Mouse (Mus musculus) thymus, postnatal 10 days (tissue): Measurements from ENCODE around the gene Lgr4.

Experiments
- DNase-seq, 2 experiments: peaks; one replicate each; pipeline ENCODE4 v3.0.0; 2021; ENCODE audit warnings: low spot score in 2 of 2

The Lgr4 gene

DNA sequence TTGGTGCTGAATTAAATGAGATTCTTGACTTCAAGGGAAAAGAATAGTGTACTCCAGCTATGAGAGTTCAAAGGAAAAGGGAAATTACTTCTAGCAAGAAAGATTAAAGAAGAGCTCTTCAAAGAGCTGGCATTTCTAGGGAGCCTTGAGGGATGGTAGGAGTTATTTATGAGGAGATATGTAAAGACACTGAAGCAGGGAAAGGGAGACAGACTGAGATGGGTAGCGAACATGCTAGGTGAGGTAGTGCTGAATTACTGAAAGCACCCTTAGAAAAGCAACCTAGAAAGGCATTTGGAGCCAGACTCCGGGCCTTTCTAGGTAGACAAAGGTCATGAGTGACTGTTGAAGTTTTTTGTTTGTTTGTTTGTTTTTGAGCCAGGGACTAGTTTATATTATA is 58.7 kb downstream of the Lgr4 start:
- DNase-seq, result no peak

DNA sequence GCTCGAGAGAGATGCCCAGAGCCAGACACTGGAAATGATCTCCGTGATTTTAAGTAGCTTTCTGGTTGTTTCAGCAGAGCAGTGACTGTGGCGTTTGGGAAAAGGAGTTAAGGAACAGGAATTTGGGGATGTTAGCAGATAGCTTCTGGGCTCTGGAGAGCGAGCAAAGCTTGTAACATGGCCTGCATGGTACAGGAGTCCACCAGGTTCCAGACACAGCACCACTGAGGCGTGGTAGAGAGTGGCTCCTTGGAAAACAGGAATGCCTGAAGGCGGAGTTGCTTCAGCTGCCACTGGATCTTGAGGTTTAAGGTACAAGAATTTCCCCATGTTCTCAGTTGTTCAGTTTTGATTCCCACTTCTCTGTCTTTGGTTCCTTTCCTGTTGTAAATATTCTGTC is 59.9 kb downstream of the Lgr4 start:
- no peak for DNase-seq

DNA sequence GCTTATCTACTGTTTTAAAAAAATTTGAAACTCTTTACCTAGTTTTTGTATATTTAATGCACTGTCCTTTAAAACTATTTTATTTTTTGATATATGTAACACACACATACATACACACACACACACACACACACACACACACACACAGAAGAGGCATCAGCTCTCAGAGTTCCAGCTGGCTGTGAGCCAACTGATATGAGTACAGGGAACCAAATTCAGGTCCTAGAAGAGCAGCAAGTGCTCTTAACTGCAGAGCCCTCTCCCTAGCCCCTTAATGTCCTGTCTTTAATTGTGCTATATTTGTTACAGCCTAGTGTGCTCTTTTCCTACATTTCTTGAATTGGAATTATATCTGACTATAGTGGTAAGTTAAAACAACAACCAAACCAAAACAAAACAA is 61.8 kb downstream of the Lgr4 start:
- DNase-seq, result no peak

DNA sequence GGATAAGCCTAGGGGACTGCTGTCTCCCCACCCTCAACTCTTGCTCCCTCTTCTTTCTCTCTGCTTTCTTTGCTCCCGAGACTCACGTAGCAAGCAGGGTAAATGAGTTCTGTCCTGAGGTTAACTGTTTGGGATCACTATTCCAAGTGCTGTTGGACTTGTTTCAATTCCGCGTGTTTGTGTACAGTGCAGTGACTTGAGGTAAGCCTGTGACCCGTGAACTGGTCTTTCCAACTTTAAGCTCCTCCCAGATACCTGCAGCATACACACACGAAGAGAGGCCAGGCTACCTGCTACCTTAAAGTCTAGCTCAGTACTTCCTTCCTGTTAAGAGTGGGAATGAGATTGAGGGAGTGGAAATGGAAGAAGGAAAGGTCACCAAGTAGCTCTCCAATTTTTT is 66.0 kb downstream of the Lgr4 start:
- DNase-seq, result no peak

DNA sequence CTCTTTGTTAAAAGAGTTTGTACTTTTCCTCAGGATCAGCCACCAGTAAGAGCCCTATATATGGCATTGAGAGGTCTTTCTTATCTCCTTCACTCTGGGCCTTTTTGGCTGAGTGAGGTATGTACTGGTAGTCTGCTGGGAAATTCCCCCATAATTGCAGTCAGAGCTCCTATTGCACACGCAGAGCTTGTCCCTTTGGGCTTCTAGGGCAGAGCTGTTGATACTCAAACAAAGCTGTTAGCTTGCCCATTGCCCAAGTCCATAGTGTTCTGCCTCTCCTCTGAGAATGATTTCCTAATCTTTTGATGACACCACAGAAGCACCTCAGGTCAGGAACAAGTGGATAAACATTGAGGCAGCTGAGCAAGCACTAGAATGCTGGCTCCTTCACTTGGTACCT is 67.5 kb downstream of the Lgr4 start:
- no peak for DNase-seq

DNA sequence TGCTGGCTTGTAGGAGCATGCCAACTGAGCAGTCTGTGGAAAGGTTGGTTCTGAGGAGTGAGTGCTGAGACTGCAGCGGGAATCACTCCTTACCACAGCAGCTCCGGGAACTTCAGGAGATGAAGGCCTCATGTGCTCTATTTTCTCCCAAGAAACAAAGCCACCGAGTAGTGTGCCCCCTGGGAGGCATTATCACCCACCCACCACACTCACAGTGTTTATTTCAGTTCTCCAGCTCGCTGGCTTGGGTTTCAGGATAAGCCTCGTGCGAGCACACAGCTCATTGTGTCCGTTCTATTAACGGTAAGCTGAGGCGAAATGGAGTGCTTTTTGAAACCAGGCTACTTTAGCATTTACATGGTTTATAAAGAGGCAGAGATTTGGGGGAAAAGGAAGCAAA is 68.1 kb downstream of the Lgr4 start:
- DNase-seq, result no peak

DNA sequence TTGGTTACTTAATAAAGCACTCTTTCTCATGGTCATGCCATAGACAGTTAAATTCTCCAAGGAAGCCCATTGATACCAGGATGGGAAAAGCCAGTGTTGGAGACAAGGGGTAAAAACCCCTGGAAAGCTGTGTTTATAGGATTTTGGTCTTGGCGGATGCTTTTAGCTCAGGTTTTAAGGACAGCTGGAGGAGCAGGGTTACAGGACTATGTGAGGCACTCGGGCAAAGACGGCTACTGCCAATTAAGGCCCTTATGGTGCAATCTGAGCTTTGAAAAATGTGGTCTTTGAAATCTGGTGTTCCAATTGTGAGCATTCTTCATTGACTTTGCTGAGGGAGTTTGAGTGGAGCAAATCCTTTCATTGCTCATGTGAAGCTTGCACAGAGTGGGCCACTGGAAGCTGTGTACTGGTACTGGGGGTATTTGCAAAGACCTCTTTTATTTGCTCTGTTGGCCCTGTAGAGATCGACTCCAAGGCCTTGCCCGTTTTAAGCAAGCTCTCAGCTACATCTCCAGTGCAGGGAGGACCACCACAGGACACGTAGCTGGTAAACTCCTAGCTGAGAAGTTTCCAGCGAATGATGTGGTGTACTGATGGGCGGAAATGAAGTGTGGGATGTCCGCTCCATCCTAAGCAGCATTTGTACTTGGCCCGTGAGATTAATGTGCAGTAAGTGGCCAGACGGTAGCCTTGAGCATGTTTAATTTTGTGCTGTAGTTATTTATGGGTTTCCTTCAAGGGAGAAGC is 68.8 kb downstream of the Lgr4 start:
- no peak for DNase-seq

DNA sequence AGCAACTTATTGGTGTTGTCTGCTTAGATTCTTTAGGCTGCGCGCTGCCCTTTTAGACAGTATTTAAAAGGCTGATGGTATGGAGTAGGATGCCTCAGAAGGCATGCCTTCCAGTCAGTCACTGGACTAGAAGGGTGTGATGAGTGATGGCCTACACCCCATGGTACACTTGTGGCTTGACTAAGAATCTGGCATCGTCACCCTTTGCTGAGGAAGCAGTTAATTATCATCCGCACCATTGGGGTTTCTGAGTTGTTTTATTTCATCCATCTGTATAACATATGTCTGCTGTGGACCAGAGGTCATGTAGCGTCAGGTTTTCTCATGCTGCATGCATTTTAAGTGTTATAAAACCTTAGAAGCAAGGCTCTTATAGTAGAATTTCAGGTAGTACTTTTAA is 70.5 kb downstream of the Lgr4 start:
- DNase-seq, result no peak

DNA sequence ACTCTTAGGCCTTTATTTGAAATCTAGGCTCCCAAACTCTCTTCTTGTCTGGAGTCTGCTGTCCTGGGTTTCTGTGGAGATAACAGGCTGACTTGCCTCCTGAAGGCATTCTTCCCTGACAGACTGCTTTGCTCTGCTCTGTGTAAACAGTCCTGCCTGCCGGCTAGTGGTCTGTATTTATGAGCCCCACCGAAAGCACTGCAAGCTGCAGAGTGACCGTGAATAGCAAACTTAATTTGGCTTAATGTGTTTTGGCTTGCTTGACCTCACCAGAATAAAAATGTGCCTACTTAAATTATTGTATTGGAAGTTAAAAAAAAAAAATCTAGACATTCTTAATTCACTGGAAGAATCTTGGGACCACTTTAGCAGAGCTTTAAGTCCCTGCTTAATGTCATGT is 71.7 kb downstream of the Lgr4 start:
- DNase-seq, result no peak

DNA sequence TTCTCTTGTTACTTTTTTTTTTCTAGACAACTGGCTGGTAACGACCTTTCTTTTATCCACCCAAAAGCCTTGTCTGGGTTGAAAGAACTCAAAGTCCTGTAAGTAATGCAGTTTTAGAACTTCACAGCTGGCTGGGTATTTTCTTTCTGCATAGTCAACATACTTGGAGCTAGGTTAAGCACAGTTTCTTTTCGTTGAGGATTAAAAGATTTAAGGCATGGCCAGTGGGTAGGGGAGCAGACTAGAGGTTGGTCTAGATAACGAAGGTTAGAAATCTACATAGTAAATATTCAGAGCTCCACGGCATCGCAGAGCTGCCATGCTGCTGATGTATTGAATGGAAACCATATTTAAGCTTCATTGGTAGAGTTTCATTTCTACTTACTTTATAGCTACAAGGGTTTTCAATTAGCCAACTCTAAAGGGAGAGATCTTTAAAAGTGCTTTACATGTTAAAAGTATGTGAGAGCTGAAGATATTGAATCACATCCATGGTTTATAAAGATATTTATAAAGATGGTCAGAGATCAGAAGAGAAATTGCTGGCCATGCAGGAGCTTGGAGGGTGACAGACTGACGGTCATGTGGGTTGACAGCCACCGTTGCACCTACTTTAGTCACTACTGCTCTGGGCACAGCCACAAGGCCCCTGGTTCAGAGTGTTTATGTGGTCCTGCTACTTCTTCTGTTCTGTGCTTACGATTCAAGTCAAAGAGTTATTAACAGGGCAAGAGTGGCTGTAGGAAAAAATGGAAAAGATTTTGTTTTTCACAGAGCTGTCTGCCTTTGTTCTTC is 72.4 kb downstream of the Lgr4 start:
- DNase-seq, result no peak

DNA sequence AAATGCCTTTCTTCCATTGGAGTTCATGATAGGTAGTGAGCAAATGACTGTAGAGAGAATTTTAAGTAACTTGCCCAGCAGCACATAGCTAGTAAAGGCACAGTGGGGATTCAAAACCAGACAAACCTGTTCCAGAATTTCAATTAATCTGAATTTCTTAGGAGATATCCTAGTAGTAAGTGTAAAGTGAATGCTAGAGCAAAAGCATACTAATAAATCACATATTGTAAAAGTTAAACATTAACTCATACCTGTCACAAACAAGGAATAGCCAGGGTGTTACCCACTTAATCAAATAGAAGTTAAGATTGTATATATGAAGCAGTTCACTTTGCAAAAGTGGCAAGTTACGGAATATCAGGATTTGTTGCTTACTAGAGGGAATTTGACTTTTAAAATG is 74.3 kb downstream of the Lgr4 start:
- no peak for DNase-seq

DNA sequence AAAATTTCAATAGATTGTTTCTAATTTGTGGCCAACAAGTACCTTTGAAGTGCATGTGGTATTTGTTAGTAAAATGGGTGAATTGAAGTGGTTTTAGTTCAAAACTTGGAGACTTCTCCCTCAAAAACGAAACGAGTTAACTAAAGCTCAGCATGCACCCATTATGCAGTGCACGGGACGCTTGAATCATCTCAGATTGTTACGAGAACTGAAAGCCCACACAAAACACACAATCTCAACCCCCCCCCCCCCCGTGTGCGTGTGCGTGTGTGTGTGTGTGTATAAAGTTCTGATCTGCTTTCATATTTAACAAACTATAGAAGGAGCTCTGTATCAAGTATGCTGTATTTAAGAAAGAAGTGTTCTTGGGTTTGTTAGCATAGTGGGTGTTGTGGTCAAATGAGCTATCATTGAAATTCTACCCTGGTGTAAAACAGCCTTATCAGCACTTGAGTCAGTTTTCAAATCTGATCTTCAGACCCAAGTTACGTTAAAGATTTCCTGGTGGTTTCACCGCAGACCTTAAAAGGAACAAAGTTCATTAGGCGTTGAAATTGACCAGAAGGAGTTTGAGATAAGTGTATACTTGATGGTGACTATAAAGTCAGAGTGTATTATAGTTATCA is 75.1 kb downstream of the Lgr4 start:
- no peak for DNase-seq

DNA sequence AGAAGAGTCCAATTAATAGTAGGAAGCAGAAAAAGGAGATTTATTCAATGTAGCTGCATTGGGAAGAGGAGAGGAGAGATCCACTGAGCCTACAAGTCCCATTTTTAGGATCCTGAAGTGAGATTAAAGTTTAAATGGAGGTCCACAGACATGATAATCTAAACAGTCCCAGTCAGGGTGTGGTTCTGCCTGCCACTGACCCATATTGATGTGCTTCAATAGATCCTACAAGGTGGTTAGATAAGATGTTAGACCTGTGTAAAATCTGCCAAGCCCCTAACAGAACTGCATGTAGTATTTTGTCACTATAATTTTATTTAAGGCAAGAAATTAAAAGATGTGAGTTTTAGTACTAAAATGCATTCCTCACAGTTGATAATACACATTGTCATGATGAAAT is 76.0 kb downstream of the Lgr4 start:
- DNase-seq, result no peak

DNA sequence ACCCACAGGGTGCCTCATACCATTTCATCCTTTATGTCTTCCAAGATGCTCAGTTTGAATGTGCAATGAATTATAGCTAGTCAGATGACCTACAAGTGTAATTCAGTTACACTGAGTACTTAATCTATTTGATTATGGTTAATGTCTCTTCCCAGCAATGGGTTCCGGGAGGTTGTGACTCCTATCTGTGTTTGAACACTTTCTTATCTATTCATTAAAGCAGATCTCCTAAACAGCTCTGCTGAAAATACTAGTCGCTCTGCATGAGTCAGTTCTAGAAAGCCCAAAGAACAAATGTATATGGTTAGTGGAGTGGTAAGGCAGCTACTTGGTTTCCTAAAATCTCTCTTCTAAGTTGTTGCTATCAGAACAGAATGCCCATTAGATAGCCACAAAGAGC is 77.6 kb downstream of the Lgr4 start:
- no peak for DNase-seq

DNA sequence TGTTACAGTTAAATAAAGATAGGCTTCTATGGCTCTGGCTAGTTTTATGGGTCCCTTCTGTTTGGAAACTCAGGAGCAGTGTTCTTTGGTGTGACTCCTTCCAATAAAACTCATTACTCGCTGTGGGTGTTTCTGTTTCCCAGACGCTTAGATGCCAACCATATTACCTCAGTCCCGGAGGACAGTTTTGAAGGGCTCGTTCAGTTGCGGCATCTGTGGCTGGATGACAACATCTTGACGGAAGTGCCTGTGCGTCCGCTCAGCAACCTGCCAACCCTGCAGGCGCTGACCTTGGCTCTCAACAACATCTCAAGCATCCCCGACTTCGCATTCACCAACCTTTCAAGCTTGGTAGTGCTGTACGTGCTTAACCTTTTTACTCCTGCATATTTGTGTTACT is 79.0 kb downstream of the Lgr4 start:
- no peak for DNase-seq

DNA sequence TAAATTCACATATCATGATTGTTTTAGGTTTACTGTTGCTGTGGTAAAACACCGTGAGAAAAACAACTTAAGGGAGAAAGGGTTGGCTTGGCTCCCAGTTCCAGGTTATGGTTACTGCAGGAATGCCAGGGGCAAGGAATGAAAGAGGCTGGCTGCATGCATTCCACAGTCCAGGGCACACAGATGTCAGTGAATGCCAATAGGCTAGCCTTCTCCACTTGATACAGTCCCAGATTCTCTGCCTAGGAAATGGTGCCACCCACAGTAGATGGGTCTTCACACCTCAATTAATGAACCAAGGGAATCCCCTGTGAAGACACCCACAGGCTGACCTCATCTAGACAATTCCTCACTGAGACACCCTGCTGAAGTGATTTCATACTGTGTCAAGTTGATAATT is 87.2 kb downstream of the Lgr4 start:
- no peak for DNase-seq

DNA sequence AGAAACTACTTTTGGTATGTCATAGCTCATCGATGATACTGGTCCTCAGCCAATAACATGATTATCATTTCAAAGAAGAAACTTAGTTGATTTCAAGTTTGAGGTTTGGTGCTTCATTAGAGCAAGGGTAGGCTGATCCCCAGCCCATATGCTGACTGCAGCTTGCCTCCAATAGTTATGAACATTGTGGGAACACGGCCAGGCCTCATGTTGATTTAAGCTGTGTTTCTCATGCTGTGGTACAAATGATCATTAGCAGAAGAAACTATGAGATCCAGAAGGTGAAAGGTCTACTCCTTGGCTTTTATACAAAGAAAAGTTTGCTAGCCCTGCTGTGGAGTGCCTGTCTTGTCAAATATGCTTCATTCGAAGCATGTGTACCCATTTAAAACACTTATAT is 87.7 kb downstream of the Lgr4 start:
- no peak for DNase-seq

DNA sequence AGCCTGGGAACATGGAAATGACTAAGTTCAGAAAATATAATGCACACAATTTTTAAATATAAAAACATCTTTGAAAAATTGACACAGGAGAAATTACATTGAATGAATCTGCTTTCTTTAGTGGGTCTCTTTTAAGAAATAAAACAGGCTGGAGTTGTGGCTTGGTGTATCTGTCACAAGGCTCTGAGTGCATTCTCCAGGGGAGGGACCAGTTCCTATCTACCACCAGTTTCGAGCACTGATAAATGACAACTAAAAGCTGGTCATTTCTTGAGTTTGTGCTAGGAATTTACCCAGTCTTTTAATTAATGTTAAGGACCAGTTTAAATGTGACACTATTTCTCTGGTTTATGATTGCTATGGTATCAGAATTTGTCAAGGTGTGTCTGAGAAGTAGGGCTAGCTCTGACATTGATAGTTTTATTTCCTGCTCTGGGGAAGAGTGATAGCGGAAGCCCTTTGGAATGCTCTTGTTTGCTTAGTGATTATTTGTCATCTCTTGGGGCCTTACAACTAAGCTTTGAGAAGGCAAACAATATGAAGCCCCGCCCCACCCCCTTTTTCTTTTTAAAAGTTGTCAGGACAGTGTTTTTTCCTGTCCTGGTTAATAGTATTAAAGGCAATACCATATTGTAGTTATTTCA is 88.3 kb downstream of the Lgr4 start:
- DNase-seq, result no peak

DNA sequence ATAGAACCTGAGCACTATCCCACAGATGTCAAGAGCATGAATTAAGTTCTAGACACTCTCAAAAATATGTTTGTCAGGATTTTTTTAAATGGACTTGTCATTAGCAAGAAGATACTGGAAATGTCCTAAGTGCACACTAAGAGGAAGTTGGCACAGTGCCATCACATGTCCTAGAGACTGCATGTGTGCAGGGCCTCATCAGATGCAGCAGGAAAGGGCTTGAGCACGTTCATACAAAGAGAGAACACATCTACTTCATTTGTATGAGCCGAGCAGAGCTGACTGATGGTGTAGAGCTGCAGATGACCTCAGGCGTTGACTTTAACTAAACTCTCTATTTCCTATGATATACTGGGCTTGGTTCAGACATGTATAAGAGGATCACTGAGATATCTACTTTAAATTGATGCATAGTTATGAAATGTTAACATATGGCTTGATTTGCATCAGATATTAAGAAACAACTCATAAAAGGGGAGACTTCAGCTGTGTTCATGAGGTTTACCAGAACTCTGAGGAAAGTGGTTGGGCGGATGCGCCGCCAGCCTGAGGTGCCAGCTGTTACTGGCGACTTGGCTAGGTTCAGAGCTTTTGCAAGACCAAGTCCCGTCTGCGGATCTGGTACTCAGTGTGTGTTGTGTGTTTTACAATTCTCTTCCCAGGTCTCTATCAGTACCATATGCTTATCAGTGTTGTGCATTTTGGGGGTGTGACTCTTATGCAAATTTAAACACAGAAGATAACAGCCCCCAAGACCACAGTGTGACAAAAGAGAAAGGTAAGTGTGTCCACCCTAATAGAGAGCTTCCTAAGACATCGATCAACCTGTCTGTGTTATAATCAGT is 90.2 kb downstream of the Lgr4 start:
- DNase-seq, result no peak

DNA sequence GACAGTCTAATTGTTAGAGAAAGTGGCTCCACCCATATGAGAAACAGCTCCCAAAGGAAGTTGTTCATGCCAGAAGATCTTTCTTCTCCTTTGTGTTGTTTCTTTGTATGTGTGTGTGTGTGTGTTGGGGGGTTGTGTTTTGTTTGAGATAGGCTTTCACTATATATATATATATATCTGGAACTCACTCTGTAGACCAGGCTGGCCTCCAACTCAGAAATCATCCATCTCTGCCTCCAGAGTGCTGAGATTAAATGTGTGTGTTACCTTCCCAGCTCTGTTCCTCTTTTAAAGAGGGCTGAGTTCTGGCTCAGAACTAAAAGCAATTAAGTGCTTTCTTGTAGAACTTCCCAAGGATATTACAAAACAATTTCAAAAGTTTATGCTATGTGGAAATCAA is 92.0 kb downstream of the Lgr4 start:
- no peak for DNase-seq

DNA sequence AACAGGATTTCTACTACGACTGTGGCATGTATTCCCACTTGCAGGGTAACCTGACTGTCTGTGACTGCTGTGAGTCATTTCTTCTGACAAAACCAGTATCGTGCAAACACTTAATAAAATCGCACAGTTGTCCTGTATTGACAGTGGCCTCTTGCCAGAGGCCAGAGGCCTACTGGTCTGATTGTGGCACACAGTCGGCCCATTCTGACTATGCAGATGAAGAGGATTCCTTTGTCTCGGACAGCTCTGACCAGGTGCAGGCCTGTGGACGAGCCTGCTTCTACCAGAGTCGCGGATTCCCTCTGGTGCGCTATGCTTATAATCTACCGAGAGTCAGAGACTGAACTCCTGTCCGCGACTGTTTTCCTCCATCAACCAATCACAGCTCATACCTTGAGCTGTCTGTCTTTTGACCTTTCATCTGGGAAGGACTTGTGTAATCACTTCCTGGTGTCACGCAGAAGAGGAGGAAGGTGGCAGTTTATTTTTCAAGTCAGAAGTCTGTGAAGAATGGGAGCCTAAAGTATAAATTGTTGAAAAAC is 94.8 kb downstream of the Lgr4 start:
- no peak for DNase-seq
